Mouse (Mus musculus) liver, embryonic 15.5 days (tissue): ENCODE results near the gene Oprl1. TPM values are rescaled to one million over a fixed set of nuclear protein-coding genes. Genes with fewer than 3 reads are reported as not detected.

Source experiments
- ATAC-seq: fragments of 200-750 bp; cut with Nextera tagmentation; 2 replicates; pipeline ENCODE4 v1.8.0; 2017; ENCODE audit warnings: moderate number of reproducible peaks, mild to moderate bottlenecking, moderate library complexity; ENCODE audit not compliant: insufficient read depth
- H3K27ac ChIP-seq: fragments of 300-500 bp; sonication (generic); replicated peaks from 2 replicates; pipeline ENCODE4 v1.5.1; 2015; ENCODE audit warnings: mild to moderate bottlenecking, inconsistent platforms
- H3K27me3 ChIP-seq: fragments of 300-500 bp; sonication (generic); 2 replicates; pipeline ENCODE4 v1.6.1; 2015; ENCODE audit warnings: mild to moderate bottlenecking, inconsistent platforms
- H3K36me3 ChIP-seq: fragments of 300-500 bp; sonication (generic); replicated peaks from 2 replicates; pipeline ENCODE4 v1.6.1; 2015; ENCODE audit warnings: moderate library complexity, mild to moderate bottlenecking, inconsistent platforms
- H3K4me1 ChIP-seq: fragments of 300-500 bp; sonication (generic); replicated peaks from 2 replicates; pipeline ENCODE4 v1.6.1; 2015; ENCODE audit warnings: inconsistent platforms
- H3K4me2 ChIP-seq: fragments of 300-500 bp; sonication (generic); 2 replicates; pipeline ENCODE4 v1.6.1; 2015; ENCODE audit warnings: moderate library complexity, mild to moderate bottlenecking, inconsistent platforms
- H3K4me3 ChIP-seq: fragments of 300-500 bp; sonication (generic); replicated peaks from 2 replicates; pipeline ENCODE4 v1.5.1; 2015; ENCODE audit warnings: mild to moderate bottlenecking, inconsistent platforms
- H3K9ac ChIP-seq: fragments of 300-500 bp; sonication (generic); 2 replicates; pipeline ENCODE4 v1.6.1; 2015; ENCODE audit warnings: moderate library complexity, mild to moderate bottlenecking, inconsistent platforms
- H3K9me3 ChIP-seq: fragments of 300-500 bp; sonication (generic); replicated peaks from 2 replicates; pipeline ENCODE4 v1.6.1; 2016; ENCODE audit warnings: inconsistent platforms
- WGBS: fragments of 180-500 bp; shearing (Covaris S2); methylation state at CpG from one replicate; pipeline ENCODE4 v1.1.7; 2015; ENCODE audit warnings: mixed read lengths; ENCODE audit not compliant: insufficient replicate concordance; 5-methylcytosine and 5-hydroxymethylcytosine counted together
- polyA plus RNA-seq: library from polyadenylated mRNA; unstranded; fragments of >200 nt; fragmentation: Nextera tagmentation; extraction: Ambion mirVana; gene quantifications from 2 replicates; pipeline ENCODE4 v1.2.1, GENCODE M21; 2015

The Oprl1 gene
- polyA plus RNA-seq, 1 experiment from 2014 or later, result 0.23 TPM

GRCm38 (mm10) chr2:181721200-181721599, 6.4 kb downstream of the Oprl1 start:
- ATAC-seq, result no peak
- Histone ChIP-seq H3K4me1 (no peaks in the 10 kb centered on the region), H3K4me3 (no peak overlapping the region), H3K9me3 (no peaks in the 10 kb centered on the region), H3K9ac (no peak overlapping the region), H3K4me2 (no peak overlapping the region), H3K36me3 (no peaks in the 10 kb centered on the region), H3K27ac (no peak overlapping the region), H3K27me3 (no peaks in the 10 kb centered on the region)

GRCm38 (mm10) chr2:181722213-181722612, 7.4 kb downstream of the Oprl1 start:
- Histone ChIP-seq H3K27me3 (no peaks in the 10 kb centered on the region), H3K9me3 (no peaks in the 10 kb centered on the region), H3K4me1 (no peaks in the 10 kb centered on the region), H3K9ac (no peak overlapping the region), H3K4me2 (no peak overlapping the region), H3K27ac (no peak overlapping the region), H3K4me3 (no peak overlapping the region), H3K36me3 (no peaks in the 10 kb centered on the region)
- no peak for ATAC-seq
- 8% methylated on average over 3 of the region's 3 CpGs for WGBS

GRCm38 (mm10) chr2:181727659-181728262, 12.9 kb downstream of the Oprl1 start:
- Histone ChIP-seq H3K27ac (no peak overlapping the region), H3K4me2 (no peak overlapping the region), H3K4me1 (no peaks in the 10 kb centered on the region), H3K36me3 (no peaks in the 10 kb centered on the region), H3K9ac (no peak overlapping the region), H3K9me3 (no peaks in the 10 kb centered on the region), H3K4me3 (no peak overlapping the region), H3K27me3 (no peaks in the 10 kb centered on the region)
- ATAC-seq, result no peak
- WGBS, result 40% methylated on average over 9 of the region's 9 CpGs

GRCm38 (mm10) chr2:181730051-181730450, 15.2 kb downstream of the Oprl1 start:
- H3K4me3 ChIP-seq, result no peak overlapping the region
- no peak overlapping the region for H3K9ac ChIP-seq
- no peaks in the 10 kb centered on the region for H3K36me3 ChIP-seq
- no peak overlapping the region for H3K27ac ChIP-seq
- no peaks in the 10 kb centered on the region for H3K9me3 ChIP-seq
- ATAC-seq, result no peak
- 38% methylated on average over 3 of the region's 3 CpGs for WGBS
- no peaks in the 10 kb centered on the region for H3K4me1 ChIP-seq
- H3K27me3 ChIP-seq, result no peaks in the 10 kb centered on the region
- no peak overlapping the region for H3K4me2 ChIP-seq

- no peak overlapping the region for H3K4me2 ChIP-seq
- H3K9me3 ChIP-seq, result no peaks in the 10 kb centered on the region
- no peak for ATAC-seq
- no peaks in the 10 kb centered on the region for H3K36me3 ChIP-seq
- H3K4me1 ChIP-seq, result no peaks in the 10 kb centered on the region
- no peak overlapping the region for H3K9ac ChIP-seq
- H3K4me3 ChIP-seq, result no peak overlapping the region
- WGBS, result 49% methylated on average over 1 of the region's 1 CpGs
- H3K27ac ChIP-seq, result no peak overlapping the region
- no peaks in the 10 kb centered on the region for H3K27me3 ChIP-seq
Measured at GRCm38 (mm10) chr2:181752626-181753025, 37.8 kb downstream of the Oprl1 start.

- H3K4me2 ChIP-seq, result no peak overlapping the region
- no peak overlapping the region for H3K9ac ChIP-seq
- no peaks in the 10 kb centered on the region; the same call in 1 of the 2 replicates for H3K27me3 ChIP-seq
- ATAC-seq, result no peak
- 27% methylated on average over 2 of the region's 2 CpGs for WGBS
- H3K4me1 ChIP-seq, result no peaks in the 10 kb centered on the region
- H3K36me3 ChIP-seq, result no peaks in the 10 kb centered on the region
- no peak overlapping the region for H3K27ac ChIP-seq
- H3K9me3 ChIP-seq, result no peaks in the 10 kb centered on the region
- no peak overlapping the region for H3K4me3 ChIP-seq
Measured at GRCm38 (mm10) chr2:181758147-181758725, 43.4 kb downstream of the Oprl1 start.

- H3K27me3 ChIP-seq, result no peaks in the 10 kb centered on the region; the same call in 1 of the 2 replicates
- no peak overlapping the region for H3K9ac ChIP-seq
- H3K4me2 ChIP-seq, result no peak overlapping the region
- no peak for ATAC-seq
- H3K9me3 ChIP-seq, result no peaks in the 10 kb centered on the region
- no peaks in the 10 kb centered on the region for H3K4me1 ChIP-seq
- WGBS, result 21% methylated on average over 4 of the region's 4 CpGs
- H3K27ac ChIP-seq, result no peak overlapping the region
- no peak overlapping the region for H3K4me3 ChIP-seq
- no peaks in the 10 kb centered on the region for H3K36me3 ChIP-seq
Measured at GRCm38 (mm10) chr2:181759041-181759440, 44.2 kb downstream of the Oprl1 start.

- Histone ChIP-seq H3K9me3 (no peaks in the 10 kb centered on the region), H3K4me2 (no peak within 1 kb of the TSS), H3K27me3 (peaks cover 8% of the 10 kb centered on the region; the same call in 1 of the 2 replicates), H3K36me3 (no peaks in the 10 kb centered on the region), H3K4me1 (no peaks in the 10 kb centered on the region), H3K27ac (no peak within 1 kb of the TSS), H3K4me3 (no peak within 1 kb of the TSS), H3K9ac (no peak within 1 kb of the TSS)
- no peak for ATAC-seq
- WGBS, result 49% methylated on average over 8 of the region's 8 CpGs
Measured at GRCm38 (mm10) chr2:181763006-181763830, 48.4 kb downstream of the Oprl1 start, which contains the start of gene Myt1. Gene Myt1 (plus strand): TSS chr2:181763332.

- no peak for ATAC-seq
- 29% methylated on average over 14 of the region's 14 CpGs for WGBS
- Histone ChIP-seq H3K27me3 (peaks cover 8% of the 10 kb centered on the region; the same call in 1 of the 2 replicates), H3K36me3 (no peaks in the 10 kb centered on the region), H3K4me2 (no peak overlapping the region), H3K9ac (no peak overlapping the region), H3K4me3 (no peak overlapping the region), H3K27ac (no peak overlapping the region), H3K9me3 (no peaks in the 10 kb centered on the region), H3K4me1 (no peaks in the 10 kb centered on the region)
Measured at GRCm38 (mm10) chr2:181763886-181764527, 49.2 kb downstream of the Oprl1 start.

- H3K27ac ChIP-seq, result no peak overlapping the region
- H3K9ac ChIP-seq, result no peak overlapping the region
- no peaks in the 10 kb centered on the region for H3K9me3 ChIP-seq
- no peak overlapping the region for H3K4me3 ChIP-seq
- 2% methylated on average over 10 of the region's 10 CpGs for WGBS
- no peaks in the 10 kb centered on the region for H3K36me3 ChIP-seq
- H3K27me3 ChIP-seq, result peaks cover 11% of the 10 kb centered on the region
- H3K4me2 ChIP-seq, result no peak overlapping the region
- ATAC-seq, result no peak
- no peaks in the 10 kb centered on the region for H3K4me1 ChIP-seq
Measured at GRCm38 (mm10) chr2:181764600-181764999, 49.8 kb downstream of the Oprl1 start.

GRCm38 (mm10) chr2:181765251-181765650, 50.4 kb downstream of the Oprl1 start:
- Histone ChIP-seq H3K36me3 (no peaks in the 10 kb centered on the region), H3K9me3 (no peaks in the 10 kb centered on the region), H3K27me3 (peaks cover 13% of the 10 kb centered on the region), H3K4me2 (no peak overlapping the region), H3K9ac (no peak overlapping the region), H3K4me1 (no peaks in the 10 kb centered on the region), H3K4me3 (no peak overlapping the region), H3K27ac (no peak overlapping the region)
- ATAC-seq, result no peak
- WGBS, result 57% methylated on average over 4 of the region's 4 CpGs
